Mouse (Mus musculus) hindbrain, embryonic 13.5 days (tissue): ENCODE measurements around the gene Fam24a. TPM values are rescaled to one million over a fixed set of nuclear protein-coding genes. Genes with fewer than 3 reads are reported as not detected.

ENCODE experiments used
- ATAC-seq: fragments of 200-750 bp; cut with Nextera tagmentation; 2 replicates; pipeline ENCODE4 v1.8.0; 2017; ENCODE audit warnings: moderate TSS enrichment; ENCODE audit not compliant: low FRiP score
- H3K27ac ChIP-seq: fragments of 300-500 bp; sonication (generic); 2 replicates; pipeline ENCODE4 v1.5.1; 2015; ENCODE audit warnings: inconsistent platforms, mild to moderate bottlenecking, moderate library complexity
- H3K27me3 ChIP-seq: fragments of 300-500 bp; sonication (generic); 2 replicates; pipeline ENCODE4 v1.6.1; 2015; ENCODE audit warnings: mild to moderate bottlenecking, inconsistent platforms
- H3K36me3 ChIP-seq: fragments of 300-500 bp; sonication (generic); 2 replicates; pipeline ENCODE4 v1.6.1; 2015; ENCODE audit warnings: mild to moderate bottlenecking, inconsistent platforms
- H3K4me1 ChIP-seq: fragments of 300-500 bp; sonication (generic); replicated peaks from 2 replicates; pipeline ENCODE4 v1.6.1; 2015; ENCODE audit warnings: inconsistent platforms
- H3K4me2 ChIP-seq: fragments of 300-500 bp; sonication (generic); 2 replicates; pipeline ENCODE4 v1.6.1; 2015; ENCODE audit warnings: inconsistent platforms, mild to moderate bottlenecking, moderate library complexity
- H3K4me3 ChIP-seq: fragments of 300-500 bp; sonication (generic); 2 replicates; pipeline ENCODE4 v1.5.1; 2015; ENCODE audit warnings: mild to moderate bottlenecking, inconsistent platforms
- H3K9ac ChIP-seq: fragments of 300-500 bp; sonication (generic); 2 replicates; pipeline ENCODE4 v1.6.1; 2015; ENCODE audit warnings: mild to moderate bottlenecking, inconsistent platforms
- H3K9me3 ChIP-seq: fragments of 300-500 bp; sonication (generic); 2 replicates; pipeline ENCODE4 v1.6.1; 2016; ENCODE audit warnings: inconsistent platforms
- WGBS: fragments of 180-500 bp; shearing (Covaris S2); methylation state at CpG from one replicate; pipeline ENCODE4 v1.1.7; 2015; 5-methylcytosine and 5-hydroxymethylcytosine counted together
- polyA plus RNA-seq: library from polyadenylated mRNA; unstranded; fragments of >200 nt; fragmentation: Nextera tagmentation; extraction: Ambion mirVana; gene quantifications from 2 replicates; pipeline ENCODE4 v1.2.1, GENCODE M21; 2015

Gene Fam24a
- polyA plus RNA-seq, 1 experiment from 2014 or later: not detected

DNA sequence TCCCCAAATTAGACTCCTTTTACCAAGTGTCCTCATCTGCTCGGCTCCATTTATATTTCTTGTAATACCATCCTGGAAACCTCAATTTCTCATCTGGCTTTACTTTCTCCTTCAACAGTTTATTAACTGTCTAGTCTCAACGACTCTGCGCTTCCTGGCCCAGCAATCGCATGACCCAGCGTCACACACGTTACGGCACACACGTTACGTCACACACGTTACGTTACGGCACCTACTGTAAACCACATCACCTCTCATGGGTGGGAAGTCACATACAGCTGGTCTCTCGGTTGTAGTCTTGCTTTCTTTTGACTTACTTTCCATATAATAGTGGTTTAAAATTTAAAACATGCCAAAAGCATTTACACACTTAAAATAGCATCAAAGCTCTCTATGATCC, 22.4 kb downstream of the Fam24a start:
- peaks cover 58% of the 10 kb centered on the region for H3K36me3 ChIP-seq
- no peak overlapping the region for H3K27ac ChIP-seq
- H3K27me3 ChIP-seq: no peaks in the 10 kb centered on the region
- no peak for ATAC-seq
- H3K4me3 ChIP-seq: no peak overlapping the region
- H3K4me1 ChIP-seq: peaks cover 3% of the 10 kb centered on the region
- H3K9me3 ChIP-seq: no peaks in the 10 kb centered on the region
- H3K9ac ChIP-seq: no peak overlapping the region
- WGBS: 98% methylated on average over 13 of the region's 13 CpGs
- no peak overlapping the region for H3K4me2 ChIP-seq

DNA sequence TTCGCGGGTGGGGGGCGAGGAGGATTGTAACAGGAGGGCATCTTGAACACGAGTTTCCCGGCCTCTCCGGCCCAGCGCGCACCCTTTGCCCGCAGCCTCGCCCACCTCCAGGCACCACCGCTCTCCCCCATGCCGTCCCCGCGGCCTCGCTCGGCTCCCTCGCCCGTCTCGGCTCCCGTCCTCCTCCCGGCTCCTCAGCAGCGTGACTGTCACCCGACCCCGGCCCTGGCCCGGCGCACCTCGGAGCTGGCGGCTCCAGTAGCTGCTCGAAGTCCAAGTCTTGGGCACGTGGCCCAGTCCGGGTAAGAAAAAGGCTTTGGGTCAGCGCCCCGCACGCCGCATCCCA, 28.6 kb downstream of the Fam24a start:
- peak; percentile 88 for ATAC-seq
- Histone ChIP-seq H3K9me3 (no peaks in the 10 kb centered on the region), H3K27me3 (0 out of 2 replicates have a peak, but pooled peaks cover 12% of the 10 kb centered on the region), H3K4me2 (peak overlapping the region; percentile 85), H3K27ac (peak overlapping the region; percentile 90), H3K4me1 (peaks cover 17% of the 10 kb centered on the region), H3K9ac (peak overlapping the region; percentile 90), H3K36me3 (peaks cover 19% of the 10 kb centered on the region), H3K4me3 (peak overlapping the region; percentile 86)
- WGBS: under 1% methylated on average over 35 of the region's 35 CpGs

GRCm38 (mm10) chr7:131362615-131363300, 29.1 kb downstream of the Fam24a start, which contains the start of gene 2310057M21Rik:
Gene 2310057M21Rik, minus strand, starts transcription at chr7:131362759.
- WGBS: under 1% methylated on average over 55 of the region's 55 CpGs
- peak within 1 kb of the TSS; percentile 86 for H3K4me3 ChIP-seq

DNA sequence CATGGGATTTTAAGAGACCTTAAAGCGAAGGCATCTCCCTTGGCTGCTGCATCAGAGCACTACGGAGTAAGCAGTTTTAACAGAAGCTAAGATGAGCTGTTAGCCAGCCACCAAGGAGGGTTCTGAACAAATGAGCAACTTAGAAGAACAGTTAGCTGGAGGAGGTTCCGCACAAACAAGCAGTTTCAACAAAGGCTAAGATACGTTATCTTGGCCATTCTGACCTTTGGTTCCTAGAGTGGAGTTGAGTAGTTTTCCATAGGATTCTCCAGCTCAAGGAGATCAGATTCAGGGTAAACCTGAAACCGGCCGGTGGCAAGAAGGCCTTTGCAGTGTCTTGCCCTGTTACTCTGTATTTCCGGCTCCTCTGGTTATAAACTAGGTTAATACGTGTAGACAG, 30.5 kb downstream of the Fam24a start:
- no peak for ATAC-seq
- 0 out of 2 replicates have a peak, but pooled peaks cover 15% of the 10 kb centered on the region for H3K27me3 ChIP-seq
- no peaks in the 10 kb centered on the region for H3K9me3 ChIP-seq
- no peak overlapping the region for H3K27ac ChIP-seq
- no peak overlapping the region for H3K9ac ChIP-seq
- H3K4me2 ChIP-seq: no peak overlapping the region
- peaks cover 17% of the 10 kb centered on the region for H3K4me1 ChIP-seq
- H3K4me3 ChIP-seq: no peak overlapping the region
- WGBS: 96% methylated on average over 8 of the region's 8 CpGs
- H3K36me3 ChIP-seq: peaks cover 2% of the 10 kb centered on the region; the same call in 1 of the 2 replicates

More at GRCm38 (mm10) chr7:131362615-131363300, 29.1 kb downstream of the Fam24a start, which contains the start of gene 2310057M21Rik:
- Histone ChIP-seq H3K9me3 (no peaks in the 10 kb centered on the region), H3K27me3 (0 out of 2 replicates have a peak, but pooled peaks cover 12% of the 10 kb centered on the region), H3K27ac (peak within 1 kb of the TSS; percentile 91), H3K36me3 (peaks cover 15% of the 10 kb centered on the region), H3K4me1 (peaks cover 17% of the 10 kb centered on the region), H3K4me2 (peak within 1 kb of the TSS; percentile 85), H3K9ac (peak within 1 kb of the TSS; percentile 90)
- peak; percentile 98 for ATAC-seq

GRCm38 (mm10) chr7:131370648-131371469, 37.2 kb downstream of the Fam24a start, which contains the start of gene Pstk:
Gene Pstk, plus strand, starts transcription at chr7:131371141.
- Histone ChIP-seq H3K4me1 (peaks cover 13% of the 10 kb centered on the region), H3K9ac (peak within 1 kb of the TSS; percentile 92), H3K9me3 (no peaks in the 10 kb centered on the region), H3K4me2 (peak within 1 kb of the TSS; percentile 66), H3K36me3 (peaks cover 3% of the 10 kb centered on the region; the same call in 1 of the 2 replicates), H3K27me3 (0 out of 2 replicates have a peak, but pooled peaks cover 6% of the 10 kb centered on the region), H3K27ac (peak within 1 kb of the TSS; percentile 93), H3K4me3 (peak within 1 kb of the TSS; percentile 72)
- ATAC-seq: peak; percentile 96
- WGBS: 5% methylated on average over 47 of the region's 47 CpGs

GRCm38 (mm10) chr7:131371470-131371860, 37.8 kb downstream of the Fam24a start:
- H3K27me3 ChIP-seq: 0 out of 2 replicates have a peak, but pooled peaks cover 6% of the 10 kb centered on the region
- ATAC-seq: no peak
- peak overlapping the region; percentile 66 for H3K4me2 ChIP-seq

DNA sequence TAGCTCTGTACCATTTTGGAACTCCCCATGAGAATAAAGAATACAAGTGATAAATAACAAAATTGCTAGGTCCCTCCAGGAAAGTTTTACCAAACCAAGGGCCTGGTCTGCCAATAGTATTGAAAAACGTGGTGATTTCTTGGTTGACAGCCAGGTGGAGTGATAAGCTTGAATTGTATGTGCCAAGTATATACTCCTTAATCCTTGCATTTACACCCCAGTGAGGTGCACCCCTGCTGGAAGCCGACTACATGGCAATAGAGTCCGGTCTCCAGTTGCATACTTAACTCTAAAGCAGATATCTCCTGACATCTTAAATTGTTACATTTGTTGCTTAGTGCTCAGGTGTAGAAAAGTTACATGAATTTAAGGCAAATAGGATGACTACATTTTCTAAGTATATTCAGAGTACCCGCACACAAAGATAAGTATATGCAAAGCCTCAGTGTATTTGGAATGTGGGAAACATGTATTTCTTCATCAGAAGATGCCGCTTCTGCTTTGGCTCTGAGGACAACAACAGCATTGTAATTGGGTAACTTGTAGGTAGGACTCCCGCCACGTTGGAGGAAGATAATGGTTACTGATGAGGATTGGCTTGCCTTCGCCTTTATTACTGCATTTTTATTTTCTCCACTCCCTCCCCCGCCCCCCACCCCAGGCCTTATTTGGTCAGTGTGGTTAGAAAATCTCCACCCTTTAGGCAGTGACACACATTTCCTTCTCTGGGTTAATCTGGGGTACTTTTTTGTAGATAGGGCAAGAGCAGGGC, 38.4 kb downstream of the Fam24a start:
- peaks cover 13% of the 10 kb centered on the region for H3K4me1 ChIP-seq
- H3K4me2 ChIP-seq: peak overlapping the region; percentile 66
- H3K27ac ChIP-seq: no peak overlapping the region
- peak overlapping the region; percentile 72 for H3K4me3 ChIP-seq
- peaks cover 3% of the 10 kb centered on the region; the same call in 1 of the 2 replicates for H3K36me3 ChIP-seq
- H3K27me3 ChIP-seq: 0 out of 2 replicates have a peak, but pooled peaks cover 6% of the 10 kb centered on the region
- no peak for ATAC-seq
- no peaks in the 10 kb centered on the region for H3K9me3 ChIP-seq
- 78% methylated on average over 9 of the region's 9 CpGs for WGBS
- peak overlapping the region; percentile 92 for H3K9ac ChIP-seq

More at GRCm38 (mm10) chr7:131371470-131371860, 37.8 kb downstream of the Fam24a start:
- peaks cover 3% of the 10 kb centered on the region; the same call in 1 of the 2 replicates for H3K36me3 ChIP-seq
- H3K27ac ChIP-seq: peak overlapping the region; percentile 93
- H3K4me1 ChIP-seq: peaks cover 13% of the 10 kb centered on the region
- WGBS: 9% methylated on average over 9 of the region's 9 CpGs
- peak overlapping the region; percentile 92 for H3K9ac ChIP-seq
- peak overlapping the region; percentile 72 for H3K4me3 ChIP-seq
- H3K9me3 ChIP-seq: no peaks in the 10 kb centered on the region

Other genes starting within 250 kb of the Fam24a start
- not detected in 2 replicates for gene 4933402N03Rik, start 187.6 kb upstream of the Fam24a start, polyA plus RNA-seq
- gene 5430419D17Rik, start 159.5 kb upstream of the Fam24a start, polyA plus RNA-seq: not detected in 2 replicates
- gene Cuzd1, start 11.6 kb upstream of the Fam24a start, polyA plus RNA-seq: not detected in 2 replicates
- gene Fam24b, start 4.3 kb upstream of the Fam24a start, polyA plus RNA-seq: not detected in 2 replicates
- gene 2310057M21Rik, start 28.9 kb downstream of the Fam24a start, polyA plus RNA-seq: 22.9 and 30.0 TPM in 2 replicates
- 42.7 and 46.4 TPM in 2 replicates for gene Pstk, start 37.3 kb downstream of the Fam24a start, polyA plus RNA-seq
- 13.1 and 14.9 TPM in 2 replicates for gene Ikzf5, start 76.7 kb downstream of the Fam24a start, polyA plus RNA-seq
- 98.6 and 99.7 TPM in 2 replicates for gene Acadsb, start 76.7 kb downstream of the Fam24a start, polyA plus RNA-seq
- 1.3 and 1.6 TPM in 2 replicates for gene Hmx3, start 209.0 kb downstream of the Fam24a start, polyA plus RNA-seq
- gene Hmx2, start 214.9 kb downstream of the Fam24a start, polyA plus RNA-seq: 2.4 and 3.3 TPM in 2 replicates
- 178 and 200 TPM in 2 replicates for gene Bub3, start 226.4 kb downstream of the Fam24a start, polyA plus RNA-seq